Mouse (Mus musculus) layer of hippocampus, adult 9-11 months (tissue): ENCODE measurements at regions not wholly inside any gene's neighbourhood (a gene's known extent, or its start where the extent isn't known, plus 50 kb on each side); places are given as distances from the start of the nearest gene placed in this dataset.

Experiments used
- DNase-seq: peaks from one replicate; pipeline ENCODE4 v3.0.0; 2022

DNA sequence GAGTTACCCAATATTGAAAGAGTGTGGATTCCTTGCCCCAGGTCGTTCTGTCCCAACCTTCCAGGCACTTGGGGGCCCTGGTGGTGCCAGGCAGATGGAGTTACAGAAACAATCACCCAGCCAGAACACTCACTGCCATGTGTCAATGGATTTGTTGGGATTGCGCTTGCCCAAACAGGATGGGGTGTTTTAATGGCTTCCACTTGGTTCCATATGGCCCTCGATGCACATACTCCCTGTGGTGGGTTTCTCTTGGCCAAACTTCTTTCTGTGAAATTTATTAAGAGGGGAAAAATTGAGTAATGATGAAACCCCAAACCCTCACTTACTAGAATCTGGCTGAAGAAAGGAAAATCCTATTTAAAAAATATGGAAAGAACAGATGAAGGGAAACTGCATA is 146.8 kb downstream of the Spata18 start:
- DNase-seq, result no peak

DNA sequence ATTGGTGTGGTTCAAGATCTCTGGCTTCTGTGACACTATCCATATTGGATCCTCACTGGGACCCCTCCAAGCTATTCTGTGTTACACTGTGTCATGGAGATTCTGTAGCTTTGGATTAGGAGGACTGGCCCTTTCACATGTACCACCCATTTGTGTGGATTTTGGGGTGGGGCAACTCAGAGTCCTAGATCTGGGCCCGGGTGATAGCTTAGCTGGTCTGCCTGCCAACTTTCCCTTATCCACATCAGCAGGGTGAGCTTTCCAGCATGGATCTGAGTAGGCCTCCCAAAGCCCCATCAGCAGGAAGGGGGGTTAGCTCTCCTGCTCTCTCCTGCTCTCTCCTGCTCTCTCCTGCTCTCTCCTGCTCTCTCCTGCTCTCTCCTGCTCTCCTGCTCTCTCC is 152.3 kb downstream of the Spata18 start:
- DNase-seq, result no peak

DNA sequence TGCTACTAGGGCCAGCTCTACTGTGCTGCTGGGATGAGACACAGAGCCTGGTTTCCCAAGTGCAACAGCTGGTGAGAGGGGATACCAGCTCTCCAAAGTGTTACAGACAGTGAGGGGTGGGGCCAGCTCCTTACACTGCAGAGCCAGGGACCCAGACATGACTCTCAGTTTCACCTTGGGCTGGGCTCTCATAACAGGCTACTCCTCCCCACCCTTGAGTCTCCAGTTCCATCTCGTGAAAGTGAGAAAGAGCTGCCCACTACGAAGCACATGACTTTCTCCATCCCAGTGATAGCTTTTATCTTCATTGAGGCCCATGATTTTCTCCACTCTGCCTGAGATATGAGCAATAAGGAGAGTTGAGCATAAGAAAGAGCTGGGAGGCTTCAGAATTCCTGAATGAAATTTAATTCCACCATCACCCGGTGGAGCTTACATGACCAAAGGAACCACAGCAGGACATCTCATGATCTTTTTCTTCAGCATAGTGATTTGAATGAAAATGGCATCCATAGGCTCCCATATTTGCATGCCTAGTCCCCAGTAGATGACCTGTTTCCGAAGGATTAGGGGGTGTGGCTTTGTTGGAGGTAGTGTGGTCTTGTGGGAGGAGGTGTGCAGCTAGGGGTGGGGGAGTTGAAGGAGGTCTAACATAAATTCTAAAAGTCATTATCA is 153.5 kb downstream of the Spata18 start:
- no peak for DNase-seq

GRCm38 (mm10) chr5:73810660-73811059 is 159.5 kb downstream of the Spata18 start:
- no peak for DNase-seq

- no peak for DNase-seq
These were observed 159.9 kb downstream of the Spata18 start for GRCm38 (mm10) chr5:73811094-73811521.

- DNase-seq, result no peak
These were observed 164.6 kb downstream of the Spata18 start for GRCm38 (mm10) chr5:73815752-73816151.

DNA sequence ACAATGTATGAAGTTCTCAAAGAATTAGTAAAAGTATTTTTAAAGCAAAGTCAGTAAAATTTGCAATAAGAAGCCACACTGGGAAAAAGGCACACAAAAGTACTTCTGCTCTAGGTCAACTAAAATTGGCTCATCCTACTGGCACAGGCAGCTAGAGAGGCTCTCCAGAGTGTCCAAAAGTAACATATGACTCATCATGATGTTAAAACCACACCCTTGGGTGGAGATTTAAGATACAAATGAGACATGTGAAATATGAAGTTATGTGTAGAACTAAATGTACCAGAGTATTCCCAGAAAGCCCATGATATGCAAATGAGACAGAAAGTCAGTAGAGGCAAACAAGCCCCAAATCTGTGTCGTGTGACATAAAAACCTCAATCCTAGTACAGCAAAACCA is 166.0 kb downstream of the Spata18 start:
- DNase-seq, result no peak

DNA sequence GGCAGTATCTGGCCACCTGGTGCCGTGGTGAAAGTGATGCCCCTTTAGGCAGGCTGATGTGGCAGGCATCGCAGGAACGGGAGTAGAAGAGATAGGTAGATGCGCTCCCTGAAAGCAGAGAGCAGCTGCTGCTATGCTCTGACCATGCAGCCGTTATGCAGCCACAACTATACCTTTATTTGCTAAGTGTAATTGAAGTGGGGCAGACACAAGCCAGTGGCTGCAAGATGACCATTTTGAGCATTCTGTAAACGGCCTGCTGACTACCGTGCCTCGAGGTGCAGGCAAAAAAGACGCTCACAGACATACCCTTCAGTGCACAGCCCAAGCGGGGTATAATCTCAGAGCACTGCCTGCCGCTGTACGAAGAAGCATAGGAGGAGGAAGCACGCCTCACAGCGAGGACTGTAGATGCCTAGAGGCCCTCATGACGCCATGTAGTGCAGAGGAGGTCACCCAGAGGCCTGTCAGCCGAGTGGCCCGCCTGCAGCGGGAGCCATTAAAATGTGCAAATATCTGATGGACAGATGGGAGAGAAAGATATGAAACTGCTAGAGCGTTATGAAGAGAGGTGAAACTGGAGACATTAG is 170.9 kb downstream of the Spata18 start:
- no peak for DNase-seq

- DNase-seq, result no peak
These were observed 172.2 kb downstream of the Spata18 start for GRCm38 (mm10) chr5:73823421-73823820.

GRCm38 (mm10) chr5:73826941-73827340 is 175.8 kb downstream of the Spata18 start:
- no peak for DNase-seq

GRCm38 (mm10) chr5:73833721-73834120 is 182.5 kb downstream of the Spata18 start:
- DNase-seq, result no peak

GRCm38 (mm10) chr5:73843776-73844175 is 192.6 kb downstream of the Spata18 start:
- DNase-seq, result no peak

DNA sequence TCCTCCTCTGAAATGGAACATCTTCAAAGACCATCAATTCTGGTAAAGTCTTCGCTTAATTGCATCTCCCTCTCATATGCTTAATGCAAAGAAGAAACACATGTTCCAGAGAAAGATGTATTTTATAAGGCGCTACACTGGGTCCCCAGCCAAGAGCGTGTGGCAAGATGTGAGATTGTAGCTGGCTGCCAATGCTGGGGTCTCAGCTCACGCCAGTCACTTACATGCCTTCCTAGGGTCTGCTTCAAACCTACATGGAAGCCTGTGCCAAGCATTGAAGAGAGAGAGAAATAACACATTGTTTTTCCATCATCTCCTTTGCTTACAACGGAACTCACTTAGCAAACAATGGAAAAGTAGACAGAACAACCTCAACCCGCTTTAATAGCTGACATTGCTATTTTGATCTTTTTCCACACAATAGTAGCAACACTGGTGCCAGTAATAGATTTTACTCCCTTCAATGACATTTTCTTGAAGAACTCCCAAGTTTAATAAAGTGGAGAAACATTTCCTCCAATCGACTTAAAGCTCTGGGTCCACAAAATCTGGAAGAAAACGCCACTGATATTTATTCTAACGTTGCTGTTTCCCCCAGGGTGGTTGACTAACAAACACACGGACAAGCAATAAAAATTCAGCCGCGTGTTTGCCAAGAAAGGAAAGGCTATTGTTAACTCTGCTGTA is 195.1 kb downstream of the Spata18 start:
- DNase-seq, result no peak

GRCm38 (mm10) chr5:73846783-73847151 is 195.6 kb downstream of the Spata18 start:
- no peak for DNase-seq

GRCm38 (mm10) chr5:73851501-73851900 is 200.3 kb downstream of the Spata18 start:
- DNase-seq, result no peak

DNA sequence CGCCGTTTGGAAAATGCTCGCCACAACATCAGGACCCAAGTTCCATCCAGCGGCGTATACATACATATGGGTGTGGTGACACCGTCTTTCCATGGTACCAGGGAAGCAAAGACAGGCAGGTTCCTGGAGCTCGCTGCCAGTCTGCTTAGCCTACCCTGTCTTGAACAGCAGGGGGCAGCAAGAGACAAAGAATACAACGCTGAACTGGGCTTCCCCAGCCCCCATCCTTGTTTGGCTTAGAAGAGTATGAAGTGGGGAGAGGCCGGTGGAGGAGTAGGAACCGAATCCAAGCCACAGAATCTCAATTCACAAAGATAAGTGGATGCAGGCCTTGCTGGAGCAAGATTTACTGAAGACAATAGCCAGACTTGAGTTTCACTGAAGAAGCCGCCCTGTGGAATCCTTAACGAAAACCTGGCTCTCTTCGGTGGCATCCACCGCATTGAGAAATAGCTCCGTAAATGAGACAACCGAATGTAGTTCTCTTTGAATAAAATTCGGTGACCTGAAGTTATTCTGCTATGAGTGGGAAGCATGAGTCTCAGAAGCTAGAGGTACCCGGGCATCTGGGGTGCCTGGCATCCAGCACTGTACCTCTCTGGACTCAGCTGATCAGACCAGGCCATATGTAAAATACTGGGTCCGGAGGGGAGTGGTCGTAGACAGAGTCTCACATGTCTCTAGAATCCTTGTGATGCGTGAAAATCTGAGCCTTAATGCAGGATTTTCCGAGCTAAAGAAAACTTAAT is 203.0 kb downstream of the Spata18 start:
- DNase-seq, result peak; percentile 80

GRCm38 (mm10) chr5:73854774-73855371 is 203.7 kb downstream of the Spata18 start:
- DNase-seq, result no peak

GRCm38 (mm10) chr5:73859320-73859719 is 208.1 kb downstream of the Spata18 start:
- no peak for DNase-seq

GRCm38 (mm10) chr5:73864138-73864761 is 204.0 kb downstream of the Usp46 start:
- DNase-seq, result peak; percentile 38

GRCm38 (mm10) chr5:73872641-73873421 is 195.4 kb downstream of the Usp46 start:
- DNase-seq, result no peak

GRCm38 (mm10) chr5:73874770-73875169 is 193.5 kb downstream of the Usp46 start:
- DNase-seq, result no peak

GRCm38 (mm10) chr5:73875847-73876246 is 192.4 kb downstream of the Usp46 start:
- no peak for DNase-seq
